Mouse (Mus musculus) ES-Bruce4 (cell line): Measurements from ENCODE around the gene Pgap3. TPM values are rescaled to one million over a fixed set of nuclear protein-coding genes. Genes with fewer than 3 reads are reported as not detected.
A peak's percentile ranks its signal among the peaks of the same experiment; 100 is the strongest.

Source experiments
- H3K27ac ChIP-seq: 2 replicates; pipeline ENCODE4 v1.5.1; 2012; ENCODE audit warnings: low read length, inconsistent platforms; ENCODE audit not compliant: insufficient read depth
- H3K27me3 ChIP-seq: 2 replicates; pipeline ENCODE4 v1.6.1; 2012; ENCODE audit warnings: mild to moderate bottlenecking, low read length, inconsistent platforms; ENCODE audit not compliant: control insufficient read depth, poor library complexity, insufficient read depth, severe bottlenecking
- H3K36me3 ChIP-seq: 2 replicates; pipeline ENCODE4 v1.6.1; 2012; ENCODE audit warnings: inconsistent platforms, mild to moderate bottlenecking, low read length, moderate library complexity; ENCODE audit not compliant: control insufficient read depth, poor library complexity, insufficient read depth, severe bottlenecking
- H3K4me1 ChIP-seq: one replicate; pipeline ENCODE4 v1.8.1; 2011; ENCODE audit warnings: low read length; ENCODE audit not compliant: control insufficient read depth, insufficient read depth
- H3K4me3 ChIP-seq: 2 replicates; pipeline ENCODE4 v1.5.1; 2011; ENCODE audit warnings: low read depth, mild to moderate bottlenecking, low read length
- H3K9ac ChIP-seq: 2 replicates; pipeline ENCODE4 v1.6.1; 2012; ENCODE audit warnings: low read depth, mild to moderate bottlenecking, inconsistent platforms; ENCODE audit not compliant: poor library complexity, severe bottlenecking
- H3K9me3 ChIP-seq: replicated peaks from 2 replicates; pipeline ENCODE4 v1.6.1; 2012; ENCODE audit warnings: mild to moderate bottlenecking, low read length, inconsistent platforms; ENCODE audit not compliant: control insufficient read depth, poor library complexity, insufficient read depth, severe bottlenecking
- CTCF ChIP-seq: IDR thresholded peaks from one replicate; pipeline ENCODE4 v1.8.1; 2011; ENCODE audit warnings: low read depth, low read length
- EP300 ChIP-seq: IDR thresholded peaks from 2 replicates; pipeline ENCODE4 v1.6.1; 2011; ENCODE audit warnings: low read depth, low read length; ENCODE audit not compliant: insufficient read depth
- POLR2A ChIP-seq: IDR thresholded peaks from one replicate; pipeline ENCODE4 v1.8.1; 2011; ENCODE audit warnings: low read length; ENCODE audit not compliant: insufficient read depth
- polyA plus RNA-seq: library from polyadenylated mRNA; stranded (reverse); fragments of >200 nt; gene quantifications from 2 replicates; pipeline ENCODE4 v1.2.4, GENCODE M21; 2011; ENCODE audit warnings: low read depth; ENCODE audit not compliant: missing spikeins, insufficient read depth, insufficient read length

The Pgap3 gene
- polyA plus RNA-seq, 1 experiment, result 5.0 TPM

GRCm38 (mm10) chr11:98352272-98352990 lies 47.9 kb downstream of the Pgap3 start:
- Histone ChIP-seq H3K4me3 (no peak overlapping the region), H3K9me3 (no peaks in the 10 kb centered on the region), H3K27me3 (peaks cover 5% of the 10 kb centered on the region), H3K4me1 (peaks cover 3% of the 10 kb centered on the region), H3K36me3 (no peaks in the 10 kb centered on the region), H3K9ac (no peak overlapping the region), H3K27ac (no peak overlapping the region)
- no peak for TF ChIP-seq EP300
- TF ChIP-seq POLR2A, result no peak
- TF ChIP-seq CTCF, result no peak

DNA sequence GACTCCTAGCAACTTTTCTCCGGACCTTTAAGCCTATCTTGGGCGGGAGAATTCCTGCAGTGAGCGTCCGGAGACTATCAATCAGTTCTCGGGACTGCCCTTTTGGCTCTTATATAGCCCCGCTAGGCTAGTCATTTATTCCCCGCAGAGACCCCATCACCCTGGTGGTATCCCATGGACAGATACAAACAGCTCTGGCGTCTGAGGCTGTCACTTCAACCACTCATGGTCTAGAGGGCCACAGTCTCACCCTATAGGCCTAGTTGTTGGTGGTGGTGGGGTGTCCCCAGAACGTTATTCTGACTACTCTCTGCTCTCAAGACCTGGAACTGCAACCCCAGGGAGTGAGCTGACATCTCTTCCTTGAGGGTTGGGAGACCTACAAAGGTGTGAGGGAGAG lies 51.0 kb downstream of the Pgap3 start:
- Histone ChIP-seq H3K27ac (no peak overlapping the region), H3K4me3 (peak overlapping the region; percentile 62)

GRCm38 (mm10) chr11:98348083-98348961 lies 52.0 kb downstream of the Pgap3 start, which contains the start of gene Ppp1r1b:
Gene Ppp1r1b (plus strand): TSS chr11:98348404.
- H3K9me3 ChIP-seq, result no peaks in the 10 kb centered on the region
- no peak within 1 kb of the TSS for H3K27ac ChIP-seq
- no peaks in the 10 kb centered on the region for H3K36me3 ChIP-seq
- H3K9ac ChIP-seq, result peak within 1 kb of the TSS; percentile 68
- peaks cover 7% of the 10 kb centered on the region for H3K27me3 ChIP-seq
- TF ChIP-seq POLR2A (no peak), CTCF (no peak), EP300 (no peak)
- peak within 1 kb of the TSS; percentile 62 for H3K4me3 ChIP-seq
- H3K4me1 ChIP-seq, result no peaks in the 10 kb centered on the region

More for the DNA sequence above, 51.0 kb downstream of the Pgap3 start:
- H3K27me3 ChIP-seq, result peaks cover 7% of the 10 kb centered on the region
- H3K36me3 ChIP-seq, result no peaks in the 10 kb centered on the region
- no peaks in the 10 kb centered on the region for H3K9me3 ChIP-seq
- peak overlapping the region; percentile 68 for H3K9ac ChIP-seq
- H3K4me1 ChIP-seq, result peaks cover 3% of the 10 kb centered on the region
- TF ChIP-seq POLR2A, result no peak
- no peak for TF ChIP-seq EP300
- no peak for TF ChIP-seq CTCF

- no peak overlapping the region for H3K9ac ChIP-seq
- H3K9me3 ChIP-seq, result no peaks in the 10 kb centered on the region
- peaks cover 7% of the 10 kb centered on the region for H3K27me3 ChIP-seq
- TF ChIP-seq CTCF (no peak), EP300 (no peak), POLR2A (no peak)
- no peaks in the 10 kb centered on the region for H3K4me1 ChIP-seq
- H3K27ac ChIP-seq, result no peak overlapping the region
- H3K36me3 ChIP-seq, result no peaks in the 10 kb centered on the region
- H3K4me3 ChIP-seq, result no peak overlapping the region
These were observed 52.8 kb downstream of the Pgap3 start for GRCm38 (mm10) chr11:98347385-98348082.

DNA sequence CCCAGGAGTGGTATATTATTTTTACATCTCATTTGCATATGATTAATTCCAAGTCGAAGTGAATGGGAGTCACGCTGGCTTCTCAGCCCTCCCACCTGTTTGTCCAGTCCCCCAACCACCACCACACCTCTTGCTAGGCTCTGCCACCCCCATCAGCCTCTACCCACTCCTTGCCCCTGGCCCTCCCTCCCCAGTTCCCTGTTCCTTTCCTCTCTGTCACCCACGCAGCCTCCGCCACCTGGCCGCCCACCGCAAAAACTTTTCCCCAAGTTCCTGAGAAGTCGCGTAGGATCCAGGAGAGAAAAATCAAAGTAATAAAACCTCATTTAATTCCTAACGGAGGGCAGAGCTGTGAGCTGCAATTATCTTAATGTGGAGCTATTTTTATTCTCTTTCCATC lies 54.1 kb downstream of the Pgap3 start:
- peaks cover 7% of the 10 kb centered on the region for H3K27me3 ChIP-seq
- no peak overlapping the region for H3K4me3 ChIP-seq
- H3K27ac ChIP-seq, result no peak overlapping the region
- no peaks in the 10 kb centered on the region for H3K4me1 ChIP-seq
- no peaks in the 10 kb centered on the region for H3K9me3 ChIP-seq
- TF ChIP-seq EP300 (no peak), CTCF (no peak), POLR2A (no peak)
- no peaks in the 10 kb centered on the region for H3K36me3 ChIP-seq
- no peak overlapping the region for H3K9ac ChIP-seq

GRCm38 (mm10) chr11:98345253-98345652 lies 55.0 kb downstream of the Pgap3 start:
- H3K27ac ChIP-seq, result no peak overlapping the region
- peaks cover 10% of the 10 kb centered on the region for H3K27me3 ChIP-seq
- no peaks in the 10 kb centered on the region for H3K36me3 ChIP-seq
- H3K9me3 ChIP-seq, result no peaks in the 10 kb centered on the region
- H3K4me3 ChIP-seq, result no peak overlapping the region
- TF ChIP-seq EP300 (no peak), CTCF (peak; percentile 84), POLR2A (no peak)
- H3K9ac ChIP-seq, result no peak overlapping the region
- H3K4me1 ChIP-seq, result no peaks in the 10 kb centered on the region
